Mouse (Mus musculus) lung, postnatal 4 days (tissue): ENCODE results near the gene Ier5.

Experiments used
- DNase-seq, 2 experiments: peaks; one replicate each; pipeline ENCODE4 v3.0.0; 2021

Gene Ier5

GRCm38 (mm10) chr1:155098486-155099279 is 753 bp downstream of the Ier5 start:
- DNase-seq: peak; percentile 69 to 73

- peak; percentile 62 to 63 for DNase-seq
Measured at GRCm38 (mm10) chr1:155097931-155098485, 1.4 kb downstream of the Ier5 start.

- no peak for DNase-seq
Measured at GRCm38 (mm10) chr1:155097354-155097753, 2.1 kb downstream of the Ier5 start.

GRCm38 (mm10) chr1:155096620-155097261 is 2.7 kb downstream of the Ier5 start:
- DNase-seq: no peak

- no peak for DNase-seq
Measured at GRCm38 (mm10) chr1:155093971-155094707, 5.3 kb downstream of the Ier5 start.

GRCm38 (mm10) chr1:155093145-155093791 is 6.2 kb downstream of the Ier5 start:
- DNase-seq: peak; percentile 62 to 64

- peak; percentile 57 to 75 for DNase-seq
Measured at GRCm38 (mm10) chr1:155091842-155092800, 7.3 kb downstream of the Ier5 start.

- DNase-seq: peak in 1 of 2 experiments; percentile 51
Measured at GRCm38 (mm10) chr1:155091374-155091841, 8.0 kb downstream of the Ier5 start.

- no peak for DNase-seq
Measured at GRCm38 (mm10) chr1:155090736-155091135, 8.7 kb downstream of the Ier5 start.

GRCm38 (mm10) chr1:155090327-155090726 is 9.1 kb downstream of the Ier5 start:
- DNase-seq: no peak

- no peak for DNase-seq
Measured at GRCm38 (mm10) chr1:155088847-155089603, 10.4 kb downstream of the Ier5 start.

- DNase-seq: no peak
Measured at GRCm38 (mm10) chr1:155088046-155088445, 11.4 kb downstream of the Ier5 start.

- DNase-seq: no peak
Measured at GRCm38 (mm10) chr1:155086893-155087292, 12.5 kb downstream of the Ier5 start.

GRCm38 (mm10) chr1:155086416-155086815 is 13.0 kb downstream of the Ier5 start:
- DNase-seq: no peak

GRCm38 (mm10) chr1:155084839-155085238 is 14.6 kb downstream of the Ier5 start:
- peak in 1 of 2 experiments; percentile 42 for DNase-seq

- peak; percentile 97 to 99 for DNase-seq
Measured at GRCm38 (mm10) chr1:155083271-155084265, 15.9 kb downstream of the Ier5 start.

- DNase-seq: no peak
Measured at GRCm38 (mm10) chr1:155082965-155083268, 16.5 kb downstream of the Ier5 start.

- peak; percentile 44 to 51 for DNase-seq
Measured at GRCm38 (mm10) chr1:155082158-155082964, 17.1 kb downstream of the Ier5 start.
